12 mouse cellular contexts compared by ENCODE assay signal in genomic region chr14:12344061-12344745, GRCm38 (mm10). TPM values are rescaled to one million over a fixed set of nuclear protein-coding genes. Genes with fewer than 3 reads are reported as not detected.
A peak's percentile ranks its signal among the peaks of the same experiment; 100 is the strongest.
DNase-seq lines count a peak whose midpoint lies in the region; ATAC-seq and TF ChIP-seq lines count a peak whose summit lies in the region.
"Had no signal": no experiment of that assay in that cellular context is flagged by ENCODE, and none has a peak within 500 bp of the region (broad histone marks: within the 10 kb centered on the region; RNA-seq: fewer than 3 reads in every experiment).

No protein-coding gene starts in this region.

- ATAC-seq in lung, embryonic 14.5 days (ENCODE audit: insufficient read depth): no peak
- no peak for ATAC-seq in intestine, embryonic 16.5 days
- ATAC-seq in stomach, embryonic 15.5 days (ENCODE audit: insufficient read depth, low FRiP score, low read depth): no peak

- H3K27ac ChIP-seq in heart, embryonic 10.5 days: no peak overlapping the region
- no peak overlapping the region for H3K27ac ChIP-seq in lung, embryonic 14.5 days (ENCODE audit: low read depth)
- H3K27ac ChIP-seq in intestine, embryonic 16.5 days (ENCODE audit: low read length): no peak overlapping the region
- H3K27ac ChIP-seq in stomach, embryonic 15.5 days: no peak overlapping the region
- H3K27ac ChIP-seq: liver, embryonic 14.5 days had no signal

- peaks cover 99% of the 10 kb centered on the region for H3K27me3 ChIP-seq in heart, embryonic 10.5 days (ENCODE audit: insufficient read depth, poor library complexity, severe bottlenecking)
- peaks cover 99% of the 10 kb centered on the region for H3K27me3 ChIP-seq in lung, embryonic 14.5 days (ENCODE audit: insufficient read depth, low read length)
- peaks cover 96% of the 10 kb centered on the region for H3K27me3 ChIP-seq in intestine, embryonic 16.5 days (replicated peaks; ENCODE audit: control insufficient read depth, insufficient read depth, low read length)
- peaks cover 96% of the 10 kb centered on the region for H3K27me3 ChIP-seq in stomach, embryonic 15.5 days (replicated peaks)

- H3K36me3 ChIP-seq in heart, embryonic 10.5 days: no peaks in the 10 kb centered on the region
- H3K36me3 ChIP-seq in lung, embryonic 14.5 days (ENCODE audit: insufficient read depth): no peaks in the 10 kb centered on the region
- no peaks in the 10 kb centered on the region for H3K36me3 ChIP-seq in intestine, embryonic 16.5 days (ENCODE audit: control insufficient read depth, insufficient read depth, low read length)
- H3K36me3 ChIP-seq in stomach, embryonic 15.5 days: no peaks in the 10 kb centered on the region

- peak; percentile 75 for DNase-seq in heart, embryonic 10.5 days (ENCODE audit: low spot score)
- DNase-seq in heart, postnatal 10 days: no peak
- no peak for DNase-seq in lung, embryonic 14.5 days
- no peak for DNase-seq in lung, postnatal 25 days (ENCODE audit: low spot score)
- no peak for DNase-seq in left cerebral cortex, adult 9 months (ENCODE audit: low spot score in 2 of 2)
- DNase-seq in right cerebral cortex, postnatal 14 days: no peak
- DNase-seq: B cell, adult 2 months; cerebellum, postnatal 14 days had no signal

- WGBS in heart, embryonic 10.5 days: 2% methylated on average over 24 of the region's 24 CpGs
- WGBS in lung, embryonic 14.5 days: 3% methylated on average over 24 of the region's 24 CpGs
- WGBS in intestine, embryonic 16.5 days: 5% methylated on average over 24 of the region's 24 CpGs
- WGBS in stomach, embryonic 15.5 days: 5% methylated on average over 24 of the region's 24 CpGs

- H3K9me3 ChIP-seq in heart, embryonic 10.5 days: no peaks in the 10 kb centered on the region
- no peaks in the 10 kb centered on the region for H3K9me3 ChIP-seq in lung, embryonic 14.5 days (ENCODE audit: low read depth, low read length)
- no peaks in the 10 kb centered on the region for H3K9me3 ChIP-seq in intestine, embryonic 16.5 days (ENCODE audit: control insufficient read depth, low read length)
- no peaks in the 10 kb centered on the region for H3K9me3 ChIP-seq in stomach, embryonic 15.5 days

- intact Hi-C loops in heart, postnatal 10 days (cut with DNase I): no loop called here

- peak overlapping the region; percentile 35; the same call in 1 of the 2 replicates for H3K4me2 ChIP-seq in lung, embryonic 14.5 days
- 0 out of 2 replicates have a peak overlapping the region, but pooled peaks have one; percentile 7 for H3K4me2 ChIP-seq in intestine, embryonic 16.5 days (ENCODE audit: low read depth, low read length)
- peak overlapping the region; percentile 44 for H3K4me2 ChIP-seq in stomach, embryonic 15.5 days

- peak overlapping the region; percentile 37 for H3K4me3 ChIP-seq in heart, embryonic 10.5 days
- H3K4me3 ChIP-seq in lung, embryonic 14.5 days (ENCODE audit: low read depth, low read length): 0 out of 2 replicates have a peak overlapping the region, but pooled peaks have one; percentile 15
- peak overlapping the region; percentile 8; the same call in 1 of the 2 replicates for H3K4me3 ChIP-seq in intestine, embryonic 16.5 days (ENCODE audit: low read length)
- H3K4me3 ChIP-seq in stomach, embryonic 15.5 days (replicated peaks): peak overlapping the region; percentile 16; the same call in 1 of the 2 replicates

- no peak for TF ChIP-seq CTCF in lung, embryonic 14.5 days (IDR thresholded peaks at IDR 0.05; ENCODE audit: low read depth)

- no peak overlapping the region for H3K9ac ChIP-seq in lung, embryonic 14.5 days
- no peak overlapping the region for H3K9ac ChIP-seq in intestine, embryonic 16.5 days (ENCODE audit: low read depth, low read length)
- no peak overlapping the region for H3K9ac ChIP-seq in stomach, embryonic 15.5 days
- H3K9ac ChIP-seq: liver, embryonic 14.5 days had no signal

- H3K4me1 ChIP-seq in heart, embryonic 10.5 days: peaks cover 32% of the 10 kb centered on the region
- H3K4me1 ChIP-seq in lung, embryonic 14.5 days (ENCODE audit: insufficient read depth): no peaks in the 10 kb centered on the region
- H3K4me1 ChIP-seq in intestine, embryonic 16.5 days (ENCODE audit: control insufficient read depth, insufficient read depth, low read length): peaks cover 3% of the 10 kb centered on the region; the same call in 1 of the 2 replicates
- H3K4me1 ChIP-seq in stomach, embryonic 15.5 days: peaks cover 32% of the 10 kb centered on the region

RNA-seq across cellular contexts. Expression of gene Fezf2, which starts 3.8 kb away (rescaled TPM):
- not detected in 2 replicates for polyA plus RNA-seq in heart, embryonic 10.5 days (2016; fragmentation: Nextera tagmentation; extraction: Ambion mirVana)
- total RNA-seq in heart, postnatal 10 days (2021): not detected
- not detected in 2 replicates for polyA plus RNA-seq in lung, embryonic 14.5 days (2014; fragmentation: Nextera tagmentation; extraction: Ambion mirVana)
- polyA plus RNA-seq in intestine, embryonic 16.5 days (2015; fragmentation: Nextera tagmentation; extraction: Ambion mirVana): not detected in 2 replicates
- polyA plus RNA-seq in stomach, embryonic 15.5 days (2015; fragmentation: Nextera tagmentation; extraction: Ambion mirVana): not detected in 2 replicates
- total RNA-seq: hematopoietic stem cell, adult 5-6 weeks had no signal
- polyA plus RNA-seq: liver, embryonic 14.5 days had no signal
